Mouse (Mus musculus) myocyte (in vitro differentiated cells): ENCODE results near the gene Snap47.

Experiments
- CEBPB ChIP-seq: IDR thresholded peaks from 2 replicates; pipeline ENCODE4 v1.6.1; 2011; ENCODE audit warnings: mild to moderate bottlenecking, moderate library complexity; ENCODE audit not compliant: poor library complexity, insufficient read depth, severe bottlenecking
- MAX ChIP-seq: IDR thresholded peaks from one replicate; pipeline ENCODE4 v1.6.1; 2011; ENCODE audit warnings: low read depth, mild to moderate bottlenecking, control low read depth
- MYOG ChIP-seq, 3 experiments: IDR thresholded peaks; one replicate each; pipeline ENCODE4 v1.6.1; 2011; ENCODE audit warnings: control low read depth in 2 of 3, low read depth in 2 of 3, mild to moderate bottlenecking in 2 of 3; ENCODE audit not compliant: insufficient read length in 2 of 3, control insufficient read depth in 1 of 3, insufficient read depth in 1 of 3
- POLR2A ChIP-seq: IDR thresholded peaks from one replicate; pipeline ENCODE4 v1.6.1; 2011; ENCODE audit warnings: low read depth, mild to moderate bottlenecking, control low read depth, moderate library complexity; ENCODE audit not compliant: insufficient read length

DNA sequence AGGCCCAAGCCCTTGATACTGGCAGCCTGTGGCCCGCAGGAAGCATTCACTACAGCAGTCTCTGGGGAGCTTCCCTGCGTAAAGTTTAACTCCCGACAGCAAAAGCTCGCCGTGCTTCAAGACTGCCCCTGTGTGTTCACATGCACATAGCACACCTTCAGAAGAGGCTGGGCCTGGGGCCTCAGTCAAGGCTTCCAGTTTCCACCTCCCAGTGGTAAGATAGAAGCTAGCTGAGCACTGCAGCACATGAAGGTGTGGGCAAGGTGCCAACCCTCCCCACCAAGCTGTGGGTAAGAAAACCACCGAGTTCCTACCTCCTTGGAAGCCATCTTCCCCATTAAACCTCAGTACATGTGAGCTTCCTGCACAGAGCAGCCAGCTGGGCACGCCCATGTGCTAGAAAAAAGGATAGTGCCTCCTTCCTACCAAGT lies 25.3 kb downstream of the Snap47 start:
- TF ChIP-seq POLR2A: no peak
- TF ChIP-seq CEBPB: no peak
- no peak for TF ChIP-seq MYOG (IDR thresholded peaks at IDR 0.05; ENCODE audit: control insufficient read depth in 1 of 3, insufficient read depth in 1 of 3, insufficient read length in 2 of 3, low read depth in 2 of 3)
- no peak for TF ChIP-seq MAX
